Mouse (Mus musculus): ENCODE measurements around the gene Gpc5. TPM values are rescaled to one million over a fixed set of nuclear protein-coding genes. Genes with fewer than 3 reads are reported as not detected.

Gene Gpc5
- polyA plus RNA-seq, 1 experiment from 2014 or later = 11.6 TPM

GRCm38 (mm10) chr14:115679875-115680274, 587.9 kb downstream of the Gpc5 start:
- no peaks in the 10 kb centered on the region for H3K27me3 ChIP-seq (ENCODE audit: insufficient read depth, low read length)
- no peak overlapping the region for H3K9ac ChIP-seq (replicated peaks; ENCODE audit: low read length)
- no peaks in the 10 kb centered on the region for H3K9me3 ChIP-seq (ENCODE audit: low read length)
- no peak overlapping the region for H3K27ac ChIP-seq (ENCODE audit: low read length)
- no peaks in the 10 kb centered on the region for H3K4me1 ChIP-seq (ENCODE audit: insufficient read depth, low read length)
- no peak for ATAC-seq (ENCODE audit: low FRiP score, low TSS enrichment)
- H3K4me2 ChIP-seq (replicated peaks; ENCODE audit: low read depth, low read length) = no peak overlapping the region
- H3K4me3 ChIP-seq (ENCODE audit: low read length) = no peak overlapping the region
- WGBS = 73% methylated on average over 2 of the region's 2 CpGs
- H3K36me3 ChIP-seq (ENCODE audit: insufficient read depth, low read length) = no peaks in the 10 kb centered on the region

GRCm38 (mm10) chr14:115746013-115746412, 654.0 kb downstream of the Gpc5 start:
- H3K9me3 ChIP-seq (ENCODE audit: low read length) = no peaks in the 10 kb centered on the region
- H3K27ac ChIP-seq (ENCODE audit: low read length) = no peak overlapping the region
- no peaks in the 10 kb centered on the region for H3K36me3 ChIP-seq (ENCODE audit: insufficient read depth, low read length)
- no peak overlapping the region for H3K9ac ChIP-seq (replicated peaks; ENCODE audit: low read length)
- WGBS = 88% methylated on average over 1 of the region's 1 CpGs
- no peak overlapping the region for H3K4me3 ChIP-seq (ENCODE audit: low read length)
- H3K4me1 ChIP-seq (ENCODE audit: insufficient read depth, low read length) = no peaks in the 10 kb centered on the region
- H3K4me2 ChIP-seq (replicated peaks; ENCODE audit: low read depth, low read length) = no peak overlapping the region
- no peak for ATAC-seq (ENCODE audit: low FRiP score, low TSS enrichment)
- no peaks in the 10 kb centered on the region for H3K27me3 ChIP-seq (ENCODE audit: insufficient read depth, low read length)

GRCm38 (mm10) chr14:115760241-115760640, 668.2 kb downstream of the Gpc5 start:
- Histone ChIP-seq H3K9me3 (ENCODE audit: low read length) (no peaks in the 10 kb centered on the region), H3K4me1 (ENCODE audit: insufficient read depth, low read length) (no peaks in the 10 kb centered on the region), H3K9ac (replicated peaks; ENCODE audit: low read length) (no peak overlapping the region), H3K36me3 (ENCODE audit: insufficient read depth, low read length) (no peaks in the 10 kb centered on the region), H3K4me3 (ENCODE audit: low read length) (no peak overlapping the region), H3K27ac (ENCODE audit: low read length) (no peak overlapping the region), H3K27me3 (ENCODE audit: insufficient read depth, low read length) (no peaks in the 10 kb centered on the region), H3K4me2 (replicated peaks; ENCODE audit: low read depth, low read length) (no peak overlapping the region)
- ATAC-seq (ENCODE audit: low FRiP score, low TSS enrichment) = no peak
- 26% methylated on average over 5 of the region's 5 CpGs for WGBS

GRCm38 (mm10) chr14:115779382-115780177, 687.6 kb downstream of the Gpc5 start:
- no peak overlapping the region for H3K4me2 ChIP-seq (replicated peaks; ENCODE audit: low read depth, low read length)
- ATAC-seq (ENCODE audit: low FRiP score, low TSS enrichment) = peak; percentile 59; the same call in 1 of the 2 replicates
- H3K9me3 ChIP-seq (ENCODE audit: low read length) = no peaks in the 10 kb centered on the region
- H3K36me3 ChIP-seq (ENCODE audit: insufficient read depth, low read length) = no peaks in the 10 kb centered on the region
- 53% methylated on average over 7 of the region's 7 CpGs for WGBS
- H3K27ac ChIP-seq (ENCODE audit: low read length) = no peak overlapping the region
- no peak overlapping the region for H3K4me3 ChIP-seq (ENCODE audit: low read length)
- H3K4me1 ChIP-seq (ENCODE audit: insufficient read depth, low read length) = no peaks in the 10 kb centered on the region
- H3K27me3 ChIP-seq (ENCODE audit: insufficient read depth, low read length) = no peaks in the 10 kb centered on the region
- H3K9ac ChIP-seq (replicated peaks; ENCODE audit: low read length) = no peak overlapping the region

DNA sequence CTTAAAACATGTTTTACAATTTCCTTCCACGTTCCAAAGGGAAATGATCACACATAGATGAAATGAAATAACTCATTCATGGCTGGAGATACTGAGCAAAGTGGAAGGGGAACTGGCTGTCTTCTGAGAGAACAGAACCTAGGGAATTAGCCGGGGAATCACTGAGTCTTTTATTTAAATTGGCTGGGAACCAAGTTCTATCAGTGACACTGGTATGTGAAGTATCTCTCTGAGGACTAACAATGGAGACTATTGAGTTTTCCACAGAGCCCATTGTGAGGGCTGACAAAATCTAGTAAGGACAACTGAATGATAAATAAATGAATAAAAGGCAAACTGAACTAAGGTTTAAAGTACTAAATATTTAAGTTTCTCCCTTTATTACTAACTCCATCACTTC, 712.7 kb downstream of the Gpc5 start:
- WGBS = 20% methylated on average over 2 of the region's 2 CpGs
- Histone ChIP-seq H3K36me3 (ENCODE audit: insufficient read depth, low read length) (no peaks in the 10 kb centered on the region), H3K9me3 (ENCODE audit: low read length) (no peaks in the 10 kb centered on the region), H3K27ac (ENCODE audit: low read length) (no peak overlapping the region), H3K4me3 (ENCODE audit: low read length) (no peak overlapping the region), H3K4me1 (ENCODE audit: insufficient read depth, low read length) (no peaks in the 10 kb centered on the region), H3K27me3 (ENCODE audit: insufficient read depth, low read length) (no peaks in the 10 kb centered on the region), H3K4me2 (replicated peaks; ENCODE audit: low read depth, low read length) (no peak overlapping the region), H3K9ac (replicated peaks; ENCODE audit: low read length) (no peak overlapping the region)
- ATAC-seq (ENCODE audit: low FRiP score, low TSS enrichment) = peak; percentile 35; the same call in 1 of the 2 replicates

DNA sequence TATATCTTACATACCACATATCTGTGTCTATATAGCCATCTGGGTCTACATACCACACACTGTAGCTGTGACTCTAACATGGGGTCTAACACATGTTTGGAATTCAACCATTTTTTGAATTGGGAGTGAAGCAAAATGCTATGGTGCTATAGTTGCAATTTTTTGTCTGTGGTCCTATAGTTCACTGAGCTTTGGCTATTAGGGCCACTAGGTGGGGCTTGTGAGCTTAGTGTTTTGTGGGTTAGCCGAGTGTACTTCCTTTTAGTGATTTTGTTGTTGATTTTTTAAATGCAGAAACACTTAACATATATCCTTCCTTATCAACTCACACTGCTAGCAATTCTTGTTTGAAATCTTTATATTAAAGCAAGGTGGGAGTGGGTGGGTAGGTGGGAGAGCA, 727.0 kb downstream of the Gpc5 start:
- Histone ChIP-seq H3K4me2 (replicated peaks; ENCODE audit: low read depth, low read length) (no peak overlapping the region), H3K4me1 (ENCODE audit: insufficient read depth, low read length) (no peaks in the 10 kb centered on the region), H3K9ac (replicated peaks; ENCODE audit: low read length) (no peak overlapping the region), H3K36me3 (ENCODE audit: insufficient read depth, low read length) (no peaks in the 10 kb centered on the region), H3K27me3 (ENCODE audit: insufficient read depth, low read length) (no peaks in the 10 kb centered on the region), H3K4me3 (ENCODE audit: low read length) (no peak overlapping the region), H3K9me3 (ENCODE audit: low read length) (no peaks in the 10 kb centered on the region), H3K27ac (ENCODE audit: low read length) (no peak overlapping the region)
- ATAC-seq (ENCODE audit: low FRiP score, low TSS enrichment) = 0 out of 2 replicates have a peak, but pooled peaks have one; percentile 35
- 13% methylated on average over 1 of the region's 1 CpGs for WGBS

- Histone ChIP-seq H3K27ac (ENCODE audit: low read length) (no peak overlapping the region), H3K27me3 (ENCODE audit: insufficient read depth, low read length) (no peaks in the 10 kb centered on the region), H3K4me3 (ENCODE audit: low read length) (no peak overlapping the region), H3K4me1 (ENCODE audit: insufficient read depth, low read length) (no peaks in the 10 kb centered on the region), H3K9me3 (ENCODE audit: low read length) (no peaks in the 10 kb centered on the region), H3K9ac (replicated peaks; ENCODE audit: low read length) (no peak overlapping the region), H3K4me2 (replicated peaks; ENCODE audit: low read depth, low read length) (no peak overlapping the region), H3K36me3 (ENCODE audit: insufficient read depth, low read length) (no peaks in the 10 kb centered on the region)
- no peak for ATAC-seq (ENCODE audit: low FRiP score, low TSS enrichment)
- 86% methylated on average over 7 of the region's 7 CpGs for WGBS
Measured at GRCm38 (mm10) chr14:115821657-115822056, 729.6 kb downstream of the Gpc5 start.

DNA sequence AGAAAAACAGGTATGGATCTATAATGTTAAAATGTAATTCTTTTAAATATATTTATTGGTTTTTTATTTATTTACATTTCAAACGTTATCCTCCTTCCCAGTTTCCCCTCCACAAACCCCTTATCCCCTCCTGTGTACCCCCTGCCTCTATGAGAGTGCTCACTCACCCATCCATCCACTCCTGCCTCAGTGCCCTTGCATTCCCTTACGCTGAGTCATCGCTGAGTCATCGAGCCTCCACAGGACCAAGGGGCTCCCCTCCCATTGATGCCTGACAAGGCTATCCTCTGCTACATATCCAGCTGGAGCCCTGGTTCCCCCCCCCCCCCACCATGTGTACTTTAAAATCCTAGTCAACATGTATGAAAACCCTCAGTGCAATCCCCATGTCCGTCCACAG, 738.5 kb downstream of the Gpc5 start:
- no peaks in the 10 kb centered on the region for H3K4me1 ChIP-seq (ENCODE audit: insufficient read depth, low read length)
- H3K27ac ChIP-seq (ENCODE audit: low read length) = no peak overlapping the region
- H3K36me3 ChIP-seq (ENCODE audit: insufficient read depth, low read length) = no peaks in the 10 kb centered on the region
- no peak overlapping the region for H3K4me3 ChIP-seq (ENCODE audit: low read length)
- no peak overlapping the region for H3K9ac ChIP-seq (replicated peaks; ENCODE audit: low read length)
- no peaks in the 10 kb centered on the region for H3K27me3 ChIP-seq (ENCODE audit: insufficient read depth, low read length)
- H3K9me3 ChIP-seq (ENCODE audit: low read length) = no peaks in the 10 kb centered on the region
- no peak overlapping the region for H3K4me2 ChIP-seq (replicated peaks; ENCODE audit: low read depth, low read length)
- WGBS = 65% methylated on average over 5 of the region's 5 CpGs
- peak; percentile 39; the same call in 1 of the 2 replicates for ATAC-seq (ENCODE audit: low FRiP score, low TSS enrichment)

DNA sequence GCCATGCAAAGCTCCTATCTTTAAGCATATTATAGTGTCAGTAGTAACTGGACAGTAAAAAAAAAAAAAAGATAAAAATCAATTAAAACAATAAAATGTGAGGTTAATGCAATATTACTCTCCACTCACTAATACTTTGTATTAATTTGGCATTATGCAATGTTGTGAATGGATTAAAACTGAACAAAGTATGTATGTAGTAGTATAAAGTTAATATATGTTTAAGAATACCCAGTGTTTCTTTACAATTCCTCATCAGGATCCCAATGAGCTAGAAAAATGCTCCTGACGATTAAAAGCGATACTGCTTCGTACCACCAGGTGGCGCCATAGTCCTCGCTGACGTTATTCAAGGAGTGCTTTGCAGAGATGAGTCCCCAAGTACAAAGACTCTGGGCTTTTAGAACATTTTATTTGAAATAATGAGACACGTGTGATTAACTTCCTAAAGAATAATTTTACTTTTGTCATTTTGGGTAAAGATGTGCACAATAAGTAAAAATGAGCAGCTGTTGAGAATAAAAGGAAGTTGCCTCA, 739.3 kb downstream of the Gpc5 start:
- H3K4me2 ChIP-seq (replicated peaks; ENCODE audit: low read depth, low read length) = no peak overlapping the region
- H3K4me1 ChIP-seq (ENCODE audit: insufficient read depth, low read length) = no peaks in the 10 kb centered on the region
- no peaks in the 10 kb centered on the region for H3K36me3 ChIP-seq (ENCODE audit: insufficient read depth, low read length)
- H3K9me3 ChIP-seq (ENCODE audit: low read length) = no peaks in the 10 kb centered on the region
- 0% methylated on average over 7 of the region's 7 CpGs for WGBS
- H3K27ac ChIP-seq (ENCODE audit: low read length) = no peak overlapping the region
- H3K9ac ChIP-seq (replicated peaks; ENCODE audit: low read length) = no peak overlapping the region
- ATAC-seq (ENCODE audit: low FRiP score, low TSS enrichment) = peak; percentile 42; the same call in 1 of the 2 replicates
- no peak overlapping the region for H3K4me3 ChIP-seq (ENCODE audit: low read length)
- no peaks in the 10 kb centered on the region for H3K27me3 ChIP-seq (ENCODE audit: insufficient read depth, low read length)

Measured in kidney, embryonic 16.5 days (tissue).